Mouse (Mus musculus) cerebellum, adult (tissue): Measurements from ENCODE around the gene Tmem179b.

ENCODE experiments used
- ATAC-seq: cut with Nextera tagmentation; 2 replicates; pipeline ENCODE4 v1.9.2; 2017; ENCODE audit warnings: mild to moderate bottlenecking, moderate library complexity, mixed read lengths; ENCODE audit not compliant: insufficient number of reproducible peaks, low FRiP score, low TSS enrichment

The Tmem179b gene

GRCm38 (mm10) chr19:8786008-8786781 lies 11.9 kb upstream of the Tmem179b start, which contains the start of gene Taf6l:
Taf6l (minus strand) TSS chr19:8786417.
- ATAC-seq: peak; percentile 99

GRCm38 (mm10) chr19:8774951-8775421 lies 719 bp upstream of the Tmem179b start:
- ATAC-seq: no peak

GRCm38 (mm10) chr19:8773409-8773808 lies 858 bp downstream of the Tmem179b start:
- no peak for ATAC-seq

- ATAC-seq: no peak
These were observed 1.3 kb downstream of the Tmem179b start for GRCm38 (mm10) chr19:8772996-8773395.

GRCm38 (mm10) chr19:8770567-8771270 lies 3.5 kb downstream of the Tmem179b start, which contains the start of gene Tmem223:
Tmem223 (plus strand) TSS chr19:8770996.
- ATAC-seq: peak; percentile 52; the same call in 1 of the 2 replicates

GRCm38 (mm10) chr19:8765562-8765961 lies 8.7 kb downstream of the Tmem179b start:
- ATAC-seq: no peak

- ATAC-seq: no peak
These were observed 11.0 kb downstream of the Tmem179b start for GRCm38 (mm10) chr19:8763276-8763675.

GRCm38 (mm10) chr19:8760757-8761156 lies 13.5 kb downstream of the Tmem179b start:
- no peak for ATAC-seq

GRCm38 (mm10) chr19:8758899-8759298 lies 15.4 kb downstream of the Tmem179b start:
- no peak for ATAC-seq

GRCm38 (mm10) chr19:8757471-8757998 lies 16.7 kb downstream of the Tmem179b start:
- no peak for ATAC-seq

- peak; percentile 93 for ATAC-seq
These were observed 17.5 kb downstream of the Tmem179b start, which contains the start of gene Nxf1 for GRCm38 (mm10) chr19:8756635-8757387. Nxf1 (plus strand) TSS chr19:8757073.

GRCm38 (mm10) chr19:8755652-8756051 lies 18.6 kb downstream of the Tmem179b start:
- ATAC-seq: no peak

- ATAC-seq: no peak
These were observed 26.9 kb downstream of the Tmem179b start for GRCm38 (mm10) chr19:8747368-8747767.

GRCm38 (mm10) chr19:8745382-8745781 lies 28.9 kb downstream of the Tmem179b start:
- ATAC-seq: no peak

- no peak for ATAC-seq
These were observed 32.1 kb downstream of the Tmem179b start for GRCm38 (mm10) chr19:8742176-8742575.

GRCm38 (mm10) chr19:8741243-8741869 lies 32.9 kb downstream of the Tmem179b start, which contains the start of gene Stx5a:
Stx5a (plus strand) TSS chr19:8741413.
- ATAC-seq: peak; percentile 96

GRCm38 (mm10) chr19:8740603-8741002 lies 33.7 kb downstream of the Tmem179b start, which contains the start of gene 1700092M07Rik:
1700092M07Rik (plus strand) TSS chr19:8740718.
- ATAC-seq: no peak

- no peak for ATAC-seq
These were observed 34.6 kb downstream of the Tmem179b start for GRCm38 (mm10) chr19:8739646-8740045.

- no peak for ATAC-seq
These were observed 35.4 kb downstream of the Tmem179b start for GRCm38 (mm10) chr19:8738911-8739310.

GRCm38 (mm10) chr19:8736160-8736467 lies 38.2 kb downstream of the Tmem179b start:
- ATAC-seq: no peak
